Mouse (Mus musculus) skeletal muscle tissue, postnatal 0 days (tissue): ENCODE data around the gene Olfr669. TPM values are rescaled to one million over a fixed set of nuclear protein-coding genes. Genes with fewer than 3 reads are reported as not detected.

Source experiments
- polyA plus RNA-seq: library from polyadenylated mRNA; unstranded; fragments of >200 nt; fragmentation: Nextera tagmentation; extraction: Ambion mirVana; gene quantifications from 2 replicates; pipeline ENCODE4 v1.2.1, GENCODE M21; 2015

Gene Olfr669
- not detected in 2 replicates for polyA plus RNA-seq

DNA sequence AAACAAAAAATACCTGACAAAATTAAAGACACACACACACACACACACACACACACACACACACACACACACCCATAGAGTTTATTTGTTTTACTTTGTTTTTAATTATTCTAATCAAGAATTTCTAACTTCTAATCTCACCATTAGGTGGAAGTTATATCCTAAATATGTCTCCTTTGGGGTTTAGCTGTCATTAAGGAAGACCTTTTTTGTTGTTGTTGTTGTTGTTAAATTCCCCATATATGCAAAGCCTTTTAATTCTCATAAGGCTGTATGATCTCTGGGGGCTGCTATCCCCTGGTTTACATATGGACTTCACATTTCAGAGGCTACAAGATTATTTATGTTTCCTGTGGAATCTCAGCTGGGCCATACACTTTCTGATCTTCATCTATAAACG is at the start of gene Olfr669:
Olfr669 (plus strand) TSS at position 301 of the 400 bp plus-strand sequence.

DNA sequence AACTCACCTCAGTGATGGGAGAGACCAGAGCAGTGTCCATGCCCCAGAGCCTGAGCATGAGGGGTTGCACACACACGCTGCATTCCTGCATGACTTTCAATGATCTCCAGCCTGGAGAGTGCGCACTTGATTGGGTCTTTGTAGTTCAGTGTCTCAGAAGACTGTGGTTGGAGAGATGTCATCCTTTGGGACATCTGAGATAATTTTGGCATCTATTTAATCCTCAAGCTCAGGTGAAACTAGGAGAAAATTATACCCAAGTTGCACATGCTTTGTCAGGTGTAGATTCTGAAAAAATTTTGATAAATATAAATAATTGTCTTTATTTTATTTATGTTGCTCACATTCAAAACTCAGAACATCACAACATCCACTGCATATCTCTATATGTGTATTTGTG is 38.2 kb upstream of the Olfr669 start, which contains the start of gene Olfr666:
Olfr666 (minus strand) TSS at position 101 of the 400 bp plus-strand sequence.

DNA sequence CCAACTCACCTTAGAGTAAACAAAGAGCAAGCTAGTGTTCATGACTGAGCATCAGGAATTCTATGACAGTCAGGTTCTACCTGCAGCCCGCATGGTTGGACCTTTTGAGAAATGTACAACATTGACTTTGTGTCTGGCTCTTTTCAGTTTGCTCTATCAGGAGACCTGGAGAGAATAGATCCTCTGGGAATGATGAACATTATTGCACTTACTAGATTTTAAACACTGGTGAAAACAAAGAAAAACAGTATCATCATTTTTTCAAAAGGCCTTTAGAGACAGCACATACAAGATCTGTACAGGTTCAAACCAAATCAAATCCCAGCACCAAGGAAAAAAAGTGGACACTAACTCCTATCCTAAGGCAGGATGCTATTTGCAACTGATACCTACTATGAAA is 12.7 kb upstream of the Olfr669 start, which contains the start of gene Olfr667:
Olfr667 (minus strand) TSS at position 101 of the 400 bp plus-strand sequence.

GRCm38 (mm10) chr7:104927957-104928356 is 6.1 kb upstream of the Olfr669 start, which contains the start of gene Olfr668:
Gene Olfr668 (minus strand): TSS chr7:104928057.

GRCm38 (mm10) chr7:104962520-104962919 is 28.5 kb downstream of the Olfr669 start, which contains the start of gene Olfr670:
Gene Olfr670 (minus strand): TSS chr7:104962620.

GRCm38 (mm10) chr7:104979026-104979425 is 45.0 kb downstream of the Olfr669 start, which contains the start of gene Olfr671:
Gene Olfr671 (minus strand): TSS chr7:104979126.

Other genes starting within 250 kb of the Olfr669 start
- gene Olfr661, start 247.7 kb upstream of the Olfr669 start, polyA plus RNA-seq, result not detected in 2 replicates
- not detected in 2 replicates for gene Usp17le, start 156.8 kb upstream of the Olfr669 start, polyA plus RNA-seq
- not detected in 2 replicates for gene Usp17lb, start 91.6 kb upstream of the Olfr669 start, polyA plus RNA-seq
- gene Usp17la, start 77.2 kb upstream of the Olfr669 start, polyA plus RNA-seq, result not detected in 2 replicates
- gene Olfr665, start 56.2 kb upstream of the Olfr669 start, polyA plus RNA-seq, result not detected in 2 replicates
- not detected in 2 replicates for gene Olfr666, start 38.3 kb upstream of the Olfr669 start, polyA plus RNA-seq
- not detected in 2 replicates for gene Olfr667, start 12.8 kb upstream of the Olfr669 start, polyA plus RNA-seq
- gene Olfr668, start 6.2 kb upstream of the Olfr669 start, polyA plus RNA-seq, result not detected in 2 replicates
- not detected in 2 replicates for gene Olfr670, start 28.4 kb downstream of the Olfr669 start, polyA plus RNA-seq
- gene Olfr671, start 44.9 kb downstream of the Olfr669 start, polyA plus RNA-seq, result not detected in 2 replicates
- not detected in 2 replicates for gene Olfr672, start 67.8 kb downstream of the Olfr669 start, polyA plus RNA-seq
- gene Olfr675, start 94.2 kb downstream of the Olfr669 start, polyA plus RNA-seq, result not detected in 2 replicates
- gene Olfr676, start 98.5 kb downstream of the Olfr669 start, polyA plus RNA-seq, result not detected in 2 replicates
- not detected in 2 replicates for gene Olfr677, start 117.1 kb downstream of the Olfr669 start, polyA plus RNA-seq
- gene Olfr678, start 130.2 kb downstream of the Olfr669 start, polyA plus RNA-seq, result not detected in 2 replicates
- not detected in 2 replicates for gene Olfr679, start 147.0 kb downstream of the Olfr669 start, polyA plus RNA-seq
- gene Olfr680-ps1, start 158.6 kb downstream of the Olfr669 start, polyA plus RNA-seq, result not detected in 2 replicates
- not detected in 2 replicates for gene Olfr681, start 182.6 kb downstream of the Olfr669 start, polyA plus RNA-seq
- not detected in 2 replicates for gene Olfr683, start 212.8 kb downstream of the Olfr669 start, polyA plus RNA-seq
- not detected in 2 replicates for gene Olfr684, start 229.4 kb downstream of the Olfr669 start, polyA plus RNA-seq